Mouse (Mus musculus) limb, embryonic 13.5 days (tissue): Measurements from ENCODE around the gene Col4a3. TPM values are rescaled to one million over a fixed set of nuclear protein-coding genes. Genes with fewer than 3 reads are reported as not detected.

Experiments
- ATAC-seq: fragments of 200-750 bp; cut with Nextera tagmentation; 2 replicates; pipeline ENCODE4 v1.8.0; 2017; ENCODE audit warnings: low read depth, moderate number of reproducible peaks, moderate TSS enrichment; ENCODE audit not compliant: low FRiP score
- H3K27ac ChIP-seq: fragments of 300-500 bp; sonication (generic); 2 replicates; pipeline ENCODE4 v1.5.1; 2015; ENCODE audit warnings: inconsistent platforms, mild to moderate bottlenecking, moderate library complexity
- H3K27me3 ChIP-seq: fragments of 300-500 bp; sonication (generic); 2 replicates; pipeline ENCODE4 v1.6.1; 2015; ENCODE audit warnings: mild to moderate bottlenecking, inconsistent platforms
- H3K36me3 ChIP-seq: fragments of 300-500 bp; sonication (generic); 2 replicates; pipeline ENCODE4 v1.6.1; 2015; ENCODE audit warnings: inconsistent platforms, mild to moderate bottlenecking, moderate library complexity
- H3K4me1 ChIP-seq: fragments of 300-500 bp; sonication (generic); 2 replicates; pipeline ENCODE4 v1.6.1; 2015; ENCODE audit warnings: inconsistent platforms
- H3K4me2 ChIP-seq: fragments of 300-500 bp; sonication (generic); replicated peaks from 2 replicates; pipeline ENCODE4 v1.6.1; 2015; ENCODE audit warnings: inconsistent platforms, mild to moderate bottlenecking, moderate library complexity
- H3K4me3 ChIP-seq: fragments of 300-500 bp; sonication (generic); 2 replicates; pipeline ENCODE4 v1.5.1; 2015; ENCODE audit warnings: moderate library complexity, mild to moderate bottlenecking, inconsistent platforms
- H3K9ac ChIP-seq: fragments of 300-500 bp; sonication (generic); 2 replicates; pipeline ENCODE4 v1.6.1; 2015; ENCODE audit warnings: mild to moderate bottlenecking, inconsistent platforms
- H3K9me3 ChIP-seq: fragments of 300-500 bp; sonication (generic); 2 replicates; pipeline ENCODE4 v1.6.1; 2016; ENCODE audit warnings: inconsistent platforms
- WGBS: fragments of 180-500 bp; shearing (Covaris S2); methylation state at CpG from one replicate; pipeline ENCODE4 v1.1.7; 2015; 5-methylcytosine and 5-hydroxymethylcytosine counted together
- polyA plus RNA-seq: library from polyadenylated mRNA; unstranded; fragments of >200 nt; fragmentation: Nextera tagmentation; extraction: Ambion mirVana; gene quantifications from 2 replicates; pipeline ENCODE4 v1.2.1, GENCODE M21; 2015

Gene Col4a3
- polyA plus RNA-seq, 1 experiment from 2014 or later = 0.09 TPM

GRCm38 (mm10) chr1:82641316-82641987 lies 54.7 kb downstream of the Col4a3 start:
- Histone ChIP-seq H3K4me3 (peak overlapping the region; percentile 29), H3K9me3 (no peaks in the 10 kb centered on the region), H3K27me3 (no peaks in the 10 kb centered on the region), H3K4me2 (peak overlapping the region; percentile 60), H3K4me1 (no peaks in the 10 kb centered on the region), H3K27ac (no peak overlapping the region), H3K9ac (no peak overlapping the region), H3K36me3 (no peaks in the 10 kb centered on the region)
- no peak for ATAC-seq
- WGBS = 39% methylated on average over 18 of the region's 18 CpGs

- H3K9me3 ChIP-seq = no peaks in the 10 kb centered on the region
- no peak for ATAC-seq
- no peak overlapping the region for H3K9ac ChIP-seq
- H3K27me3 ChIP-seq = 0 out of 2 replicates have a peak, but pooled peaks cover 2% of the 10 kb centered on the region
- WGBS = 49% methylated on average over 10 of the region's 10 CpGs
- no peak overlapping the region for H3K4me2 ChIP-seq
- no peak overlapping the region for H3K4me3 ChIP-seq
- no peak overlapping the region for H3K27ac ChIP-seq
- H3K4me1 ChIP-seq = no peaks in the 10 kb centered on the region
- H3K36me3 ChIP-seq = no peaks in the 10 kb centered on the region
Observed at GRCm38 (mm10) chr1:82647989-82648388, 61.3 kb downstream of the Col4a3 start.

- Histone ChIP-seq H3K4me1 (no peaks in the 10 kb centered on the region), H3K9ac (no peak overlapping the region), H3K4me3 (no peak overlapping the region), H3K27ac (no peak overlapping the region), H3K4me2 (no peak overlapping the region), H3K27me3 (0 out of 2 replicates have a peak, but pooled peaks cover 2% of the 10 kb centered on the region), H3K9me3 (no peaks in the 10 kb centered on the region), H3K36me3 (no peaks in the 10 kb centered on the region)
- WGBS = 79% methylated on average over 4 of the region's 4 CpGs
- no peak for ATAC-seq
Observed at GRCm38 (mm10) chr1:82650868-82651267, 64.1 kb downstream of the Col4a3 start.

GRCm38 (mm10) chr1:82654046-82654445 lies 67.3 kb downstream of the Col4a3 start:
- 69% methylated on average over 7 of the region's 7 CpGs for WGBS
- Histone ChIP-seq H3K4me1 (no peaks in the 10 kb centered on the region), H3K9me3 (no peaks in the 10 kb centered on the region), H3K4me3 (no peak overlapping the region), H3K9ac (no peak overlapping the region), H3K36me3 (no peaks in the 10 kb centered on the region), H3K4me2 (no peak overlapping the region), H3K27ac (no peak overlapping the region), H3K27me3 (no peaks in the 10 kb centered on the region)
- no peak for ATAC-seq

GRCm38 (mm10) chr1:82656452-82656851 lies 69.7 kb downstream of the Col4a3 start:
- H3K4me2 ChIP-seq = no peak overlapping the region
- no peaks in the 10 kb centered on the region for H3K36me3 ChIP-seq
- no peak for ATAC-seq
- no peak overlapping the region for H3K4me3 ChIP-seq
- H3K27ac ChIP-seq = no peak overlapping the region
- no peak overlapping the region for H3K9ac ChIP-seq
- WGBS = 63% methylated on average over 3 of the region's 3 CpGs
- H3K4me1 ChIP-seq = no peaks in the 10 kb centered on the region
- no peaks in the 10 kb centered on the region for H3K9me3 ChIP-seq
- H3K27me3 ChIP-seq = no peaks in the 10 kb centered on the region

GRCm38 (mm10) chr1:82662269-82662668 lies 75.5 kb downstream of the Col4a3 start:
- 65% methylated on average over 2 of the region's 2 CpGs for WGBS
- Histone ChIP-seq H3K27ac (no peak overlapping the region), H3K36me3 (no peaks in the 10 kb centered on the region), H3K27me3 (no peaks in the 10 kb centered on the region), H3K4me2 (no peak overlapping the region), H3K9ac (no peak overlapping the region), H3K9me3 (no peaks in the 10 kb centered on the region), H3K4me1 (no peaks in the 10 kb centered on the region), H3K4me3 (no peak overlapping the region)
- no peak for ATAC-seq

- Histone ChIP-seq H3K27me3 (no peaks in the 10 kb centered on the region), H3K4me2 (no peak overlapping the region), H3K9me3 (no peaks in the 10 kb centered on the region), H3K4me1 (no peaks in the 10 kb centered on the region), H3K9ac (no peak overlapping the region), H3K27ac (no peak overlapping the region), H3K4me3 (no peak overlapping the region), H3K36me3 (no peaks in the 10 kb centered on the region)
- no peak for ATAC-seq
- WGBS = 45% methylated on average over 2 of the region's 2 CpGs
Observed at GRCm38 (mm10) chr1:82663522-82663921, 76.8 kb downstream of the Col4a3 start.

- Histone ChIP-seq H3K27ac (no peak overlapping the region), H3K4me1 (no peaks in the 10 kb centered on the region), H3K27me3 (no peaks in the 10 kb centered on the region), H3K36me3 (no peaks in the 10 kb centered on the region), H3K4me3 (no peak overlapping the region), H3K9ac (no peak overlapping the region), H3K4me2 (no peak overlapping the region), H3K9me3 (no peaks in the 10 kb centered on the region)
- WGBS = 72% methylated on average over 5 of the region's 5 CpGs
- no peak for ATAC-seq
Observed at GRCm38 (mm10) chr1:82686328-82686727, 99.6 kb downstream of the Col4a3 start.

- H3K27ac ChIP-seq = no peak overlapping the region
- no peak overlapping the region for H3K4me3 ChIP-seq
- no peak overlapping the region for H3K9ac ChIP-seq
- H3K27me3 ChIP-seq = no peaks in the 10 kb centered on the region
- no peak for ATAC-seq
- H3K4me1 ChIP-seq = no peaks in the 10 kb centered on the region
- no peaks in the 10 kb centered on the region for H3K9me3 ChIP-seq
- no peak overlapping the region for H3K4me2 ChIP-seq
- 85% methylated on average over 2 of the region's 2 CpGs for WGBS
- H3K36me3 ChIP-seq = no peaks in the 10 kb centered on the region
Observed at GRCm38 (mm10) chr1:82686866-82687265, 100.1 kb downstream of the Col4a3 start.

- no peak overlapping the region for H3K9ac ChIP-seq
- WGBS = 84% methylated on average over 6 of the region's 6 CpGs
- no peaks in the 10 kb centered on the region for H3K36me3 ChIP-seq
- ATAC-seq = no peak
- no peak overlapping the region for H3K27ac ChIP-seq
- no peaks in the 10 kb centered on the region for H3K4me1 ChIP-seq
- H3K27me3 ChIP-seq = no peaks in the 10 kb centered on the region
- no peak overlapping the region for H3K4me3 ChIP-seq
- no peak overlapping the region for H3K4me2 ChIP-seq
- no peaks in the 10 kb centered on the region for H3K9me3 ChIP-seq
Observed at GRCm38 (mm10) chr1:82687931-82688330, 101.2 kb downstream of the Col4a3 start.

GRCm38 (mm10) chr1:82695915-82696314 lies 109.2 kb downstream of the Col4a3 start:
- 42% methylated on average over 3 of the region's 3 CpGs for WGBS
- no peak for ATAC-seq

GRCm38 (mm10) chr1:82717816-82718512 lies 131.2 kb downstream of the Col4a3 start:
- Histone ChIP-seq H3K4me1 (no peaks in the 10 kb centered on the region), H3K4me2 (no peak overlapping the region), H3K9ac (no peak overlapping the region), H3K27ac (no peak overlapping the region), H3K27me3 (peaks cover 11% of the 10 kb centered on the region; the same call in 1 of the 2 replicates), H3K36me3 (no peaks in the 10 kb centered on the region), H3K4me3 (no peak overlapping the region), H3K9me3 (no peaks in the 10 kb centered on the region)
- WGBS = 75% methylated on average over 9 of the region's 9 CpGs
- no peak for ATAC-seq

More at GRCm38 (mm10) chr1:82695915-82696314, 109.2 kb downstream of the Col4a3 start:
- Histone ChIP-seq H3K27me3 (no peaks in the 10 kb centered on the region), H3K27ac (no peak overlapping the region), H3K9ac (no peak overlapping the region), H3K4me2 (no peak overlapping the region), H3K9me3 (no peaks in the 10 kb centered on the region), H3K4me1 (no peaks in the 10 kb centered on the region), H3K4me3 (no peak overlapping the region), H3K36me3 (no peaks in the 10 kb centered on the region)
